ENCODE assay signal across 10 mouse cellular contexts in genomic region chr2:12883276-12883914, GRCm38 (mm10). TPM values are rescaled to one million over a fixed set of nuclear protein-coding genes. Genes with fewer than 3 reads are reported as not detected.
DNase-seq lines count a peak whose midpoint lies in the region; ATAC-seq lines count a peak whose summit lies in the region.
"Had no signal": no experiment of that assay in that cellular context is flagged by ENCODE, and none has a peak within 500 bp of the region (broad histone marks: within the 10 kb centered on the region; RNA-seq: fewer than 3 reads in every experiment).

No protein-coding gene starts in this region.

- no peaks in the 10 kb centered on the region for H3K27me3 ChIP-seq in forebrain, embryonic 15.5 days

- H3K4me1 ChIP-seq in forebrain, embryonic 15.5 days: peaks cover 16% of the 10 kb centered on the region

- WGBS in forebrain, embryonic 15.5 days: 38% methylated on average over 10 of the region's 10 CpGs

- H3K27ac ChIP-seq in forebrain, embryonic 15.5 days (replicated peaks): peak overlapping the region; percentile 32

- H3K9ac ChIP-seq in forebrain, embryonic 15.5 days (replicated peaks): no peak overlapping the region

- DNase-seq in lung, postnatal 14 days: peak; percentile 0
- no peak for DNase-seq in lung, adult 18-20 months
- DNase-seq in layer of hippocampus, adult 9-11 months: peak; percentile 71
- peak; percentile 75 to 79 for DNase-seq in right cerebral cortex, postnatal 10 days (ENCODE audit: low spot score in 2 of 2)
- no peak for DNase-seq in adrenal gland, postnatal 4 days (ENCODE audit: low spot score in 2 of 2)
- DNase-seq in urinary bladder, adult 2 months (ENCODE audit: low spot score): no peak

- H3K9me3 ChIP-seq in forebrain, embryonic 15.5 days: no peaks in the 10 kb centered on the region

- ATAC-seq in forebrain, embryonic 15.5 days (replicated peaks): peak; percentile 98
- ATAC-seq in granulocyte monocyte progenitor cell, adult 5-6 weeks (replicated peaks; ENCODE audit: poor library complexity, severe bottlenecking): no peak
- ATAC-seq: Patski had no signal

- no peak overlapping the region for H3K4me3 ChIP-seq in forebrain, embryonic 15.5 days
- H3K4me3 ChIP-seq: erythroblast, embryonic 14.5 days had no signal

- H3K4me2 ChIP-seq in forebrain, embryonic 15.5 days (replicated peaks): no peak overlapping the region

- no peaks in the 10 kb centered on the region for H3K36me3 ChIP-seq in forebrain, embryonic 15.5 days

RNA-seq across cellular contexts. Expression of gene Pter, which starts 40.4 kb away (rescaled TPM):
- 5.7 and 7.1 TPM in 2 replicates for polyA plus RNA-seq in forebrain, embryonic 15.5 days (2015; fragmentation: Nextera tagmentation; extraction: Ambion mirVana)
- total RNA-seq in adrenal gland, postnatal 4 days (2021): 10 to 100 TPM; 16.2 to 20.7 TPM
- 16.5 and 23.8 TPM in 2 replicates for total RNA-seq in granulocyte monocyte progenitor cell, adult 5-6 weeks (2014; fragmentation: Nextera tagmentation)
- total RNA-seq in granulocyte monocyte progenitor cell, adult 5-6 weeks (2017): 18.7 and 22.5 TPM in 2 replicates
- 11.9 and 12.0 TPM in 2 replicates for polyA plus RNA-seq in urinary bladder, adult 2 months (2012; rRNA removed)

Comparison
In these comparisons a context has a peak if more than half of its experiments do, and no peak if none do; other contexts are left out.
1. DNase-seq: peak in lung, postnatal 14 days (single experiment), layer of hippocampus, adult 9-11 months (single experiment) and right cerebral cortex, postnatal 10 days (2 of 2); none in lung, adult 18-20 months (0 of 2), adrenal gland, postnatal 4 days (0 of 2) and urinary bladder, adult 2 months (single experiment).